Mouse (Mus musculus): ENCODE data around the gene E2f1.

The E2f1 gene

GRCm38 (mm10) chr2:154581421-154581820 is 11.7 kb upstream of the E2f1 start:
- DNase-seq = no peak

DNA sequence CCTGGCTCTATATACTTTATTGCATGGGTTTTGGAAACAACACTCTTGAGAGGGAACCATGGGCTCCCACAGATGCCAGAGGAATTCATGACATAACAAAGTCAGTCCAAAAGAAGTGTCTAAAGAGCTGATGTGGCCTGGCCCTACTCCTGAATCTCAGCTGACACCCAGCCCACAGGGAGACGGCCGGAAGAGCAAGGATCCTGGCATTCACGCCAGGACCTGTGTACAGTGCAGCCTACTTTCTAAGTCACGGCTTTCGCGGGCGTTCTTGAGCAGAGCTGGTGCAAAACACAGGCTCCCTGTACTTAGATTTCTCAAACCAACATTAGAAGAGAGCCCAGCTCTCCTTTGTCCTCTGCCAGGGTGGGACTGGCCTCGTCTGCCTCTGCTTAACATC is 10.9 kb upstream of the E2f1 start:
- DNase-seq = peak; percentile 74

GRCm38 (mm10) chr2:154577744-154578067 is 8.0 kb upstream of the E2f1 start:
- no peak for DNase-seq

DNA sequence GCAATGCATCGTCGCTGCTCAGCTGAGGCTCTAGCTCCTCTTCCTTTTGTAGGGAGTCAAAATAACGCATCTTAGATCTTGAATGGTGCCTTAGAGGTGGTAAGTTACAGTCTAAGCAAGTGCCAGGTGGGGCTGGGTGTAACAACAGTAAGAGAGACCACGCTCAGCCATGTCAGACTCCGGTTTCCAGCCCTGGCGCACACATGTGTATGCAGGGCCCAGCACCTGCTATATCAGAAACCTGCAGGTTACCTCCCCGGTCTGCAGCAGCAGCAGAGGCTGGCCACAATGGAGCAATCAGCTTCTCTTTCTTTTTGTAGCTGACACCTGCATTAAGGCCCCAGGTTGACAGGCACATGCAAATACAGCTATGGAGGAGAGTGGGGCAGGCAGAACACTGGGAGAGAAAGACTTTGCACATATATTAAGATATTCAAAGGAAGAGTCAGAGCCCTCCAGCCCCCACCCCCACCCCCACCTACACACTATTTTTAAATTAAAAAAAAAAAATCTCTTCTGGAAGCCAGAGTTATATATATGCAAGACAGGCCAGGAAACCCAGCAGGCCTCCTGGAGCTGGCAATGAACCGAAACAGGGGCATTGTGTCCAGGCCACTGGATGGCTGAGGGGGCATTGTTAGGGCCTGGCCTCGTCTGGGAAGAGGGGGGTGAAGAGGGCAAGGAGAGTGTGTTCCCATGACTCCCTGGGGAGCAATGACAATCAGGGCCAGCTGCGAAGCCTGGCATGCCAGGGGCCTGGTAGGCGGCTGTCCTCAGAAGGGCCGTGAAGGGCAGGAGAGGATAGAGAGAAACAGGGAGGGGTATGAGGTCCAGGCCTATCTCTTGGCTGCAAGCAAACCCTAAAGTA is 7.4 kb upstream of the E2f1 start:
- no peak for DNase-seq

DNA sequence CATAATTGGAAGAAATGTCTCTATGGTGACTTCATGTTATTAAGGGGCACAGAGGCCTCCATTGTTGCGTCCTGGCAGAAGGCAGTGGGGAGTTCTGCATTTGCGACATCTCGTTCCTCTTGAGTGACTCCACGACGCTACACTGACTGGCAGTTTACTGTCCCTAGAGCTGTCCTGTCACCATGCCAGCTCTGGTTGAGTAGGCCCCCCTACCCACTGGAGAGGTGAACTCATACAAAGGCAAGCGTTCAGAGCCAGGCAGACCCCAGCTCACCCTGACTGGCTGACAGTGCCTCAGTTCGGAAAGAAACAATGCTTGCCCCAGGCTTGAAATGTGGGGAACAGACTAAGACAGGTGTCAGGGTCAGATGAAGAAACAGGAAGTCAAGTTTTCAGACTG is 4.6 kb upstream of the E2f1 start:
- no peak for DNase-seq

- DNase-seq = no peak
These were observed 3.3 kb upstream of the E2f1 start for GRCm38 (mm10) chr2:154572996-154573395.

DNA sequence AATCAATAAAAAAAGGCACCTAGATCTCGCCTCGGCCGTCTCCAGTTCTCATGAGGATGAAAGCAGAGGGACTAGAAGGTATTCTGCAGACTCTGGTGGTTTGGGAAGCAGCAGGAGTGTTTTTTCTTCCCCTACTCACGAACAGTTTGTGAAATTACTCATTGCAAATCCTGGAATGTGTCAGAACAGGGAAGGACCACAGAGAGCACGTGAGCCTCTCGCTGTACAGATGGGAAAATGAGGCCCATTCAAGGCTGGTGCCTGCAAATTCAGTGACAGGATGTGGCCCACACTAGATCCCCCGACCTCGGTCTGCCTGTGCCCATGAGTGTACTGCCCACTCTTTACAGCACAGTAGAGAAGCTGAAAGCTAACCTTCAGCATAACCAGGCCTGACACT is 2.3 kb upstream of the E2f1 start:
- DNase-seq = no peak

- no peak for DNase-seq
These were observed 1.6 kb upstream of the E2f1 start for GRCm38 (mm10) chr2:154571266-154571665.

DNA sequence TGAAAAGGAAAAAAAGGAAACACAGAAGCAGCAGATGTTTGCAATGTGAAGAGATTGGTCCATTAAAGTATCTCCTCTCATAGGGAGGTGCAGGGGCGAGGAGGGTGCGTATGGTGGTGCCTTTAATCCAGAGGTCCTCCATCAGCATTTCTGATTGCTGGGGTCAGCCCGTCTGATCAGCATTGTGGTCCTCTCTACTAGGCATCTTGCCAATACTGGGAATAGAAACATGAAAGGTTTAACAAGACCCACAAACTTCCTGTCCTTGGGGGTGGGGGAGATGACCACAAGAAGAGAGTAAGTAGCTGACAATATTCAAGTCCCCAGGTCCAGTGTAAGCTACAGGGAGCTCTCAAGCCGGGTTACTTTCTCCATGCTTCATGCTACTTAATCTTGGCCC is 974 bp upstream of the E2f1 start:
- no peak for DNase-seq

- DNase-seq = peak; percentile 63
These were observed 482 bp downstream of the E2f1 start for GRCm38 (mm10) chr2:154569071-154569748.

- DNase-seq = peak; percentile 43
These were observed 1.2 kb downstream of the E2f1 start for GRCm38 (mm10) chr2:154568329-154569070.

GRCm38 (mm10) chr2:154567766-154568165 is 1.9 kb downstream of the E2f1 start:
- peak; percentile 61 for DNase-seq

GRCm38 (mm10) chr2:154566641-154567040 is 3.1 kb downstream of the E2f1 start:
- DNase-seq = no peak

- no peak for DNase-seq
These were observed 4.1 kb downstream of the E2f1 start for GRCm38 (mm10) chr2:154565562-154565961.

DNA sequence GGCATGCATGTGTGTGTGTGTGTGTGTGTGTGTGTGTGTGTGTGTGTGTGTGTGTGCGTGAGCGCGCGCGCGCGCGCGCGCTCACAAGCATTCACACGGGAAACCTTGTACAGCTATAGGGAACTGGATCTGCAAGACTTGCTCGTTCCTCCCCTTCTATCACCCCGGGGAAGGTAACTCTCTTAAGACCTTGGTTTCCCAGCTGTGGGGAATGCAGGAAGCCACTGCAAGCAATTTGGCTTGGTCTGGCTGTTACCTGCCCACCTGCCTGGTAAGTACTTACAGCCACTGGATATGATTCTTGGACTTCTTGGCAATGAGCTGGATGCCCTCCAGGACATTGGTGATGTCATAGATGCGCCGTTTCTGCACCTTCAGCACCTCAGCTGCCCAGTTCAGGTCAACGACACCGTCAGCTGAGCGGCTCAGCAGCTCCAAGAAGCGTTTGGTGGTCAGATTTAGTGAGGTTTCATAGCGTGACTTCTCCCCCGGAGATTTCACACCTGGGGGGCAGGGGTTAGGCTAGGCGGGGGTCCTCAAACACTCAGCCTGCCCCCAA is 6.0 kb downstream of the E2f1 start:
- DNase-seq = no peak

DNA sequence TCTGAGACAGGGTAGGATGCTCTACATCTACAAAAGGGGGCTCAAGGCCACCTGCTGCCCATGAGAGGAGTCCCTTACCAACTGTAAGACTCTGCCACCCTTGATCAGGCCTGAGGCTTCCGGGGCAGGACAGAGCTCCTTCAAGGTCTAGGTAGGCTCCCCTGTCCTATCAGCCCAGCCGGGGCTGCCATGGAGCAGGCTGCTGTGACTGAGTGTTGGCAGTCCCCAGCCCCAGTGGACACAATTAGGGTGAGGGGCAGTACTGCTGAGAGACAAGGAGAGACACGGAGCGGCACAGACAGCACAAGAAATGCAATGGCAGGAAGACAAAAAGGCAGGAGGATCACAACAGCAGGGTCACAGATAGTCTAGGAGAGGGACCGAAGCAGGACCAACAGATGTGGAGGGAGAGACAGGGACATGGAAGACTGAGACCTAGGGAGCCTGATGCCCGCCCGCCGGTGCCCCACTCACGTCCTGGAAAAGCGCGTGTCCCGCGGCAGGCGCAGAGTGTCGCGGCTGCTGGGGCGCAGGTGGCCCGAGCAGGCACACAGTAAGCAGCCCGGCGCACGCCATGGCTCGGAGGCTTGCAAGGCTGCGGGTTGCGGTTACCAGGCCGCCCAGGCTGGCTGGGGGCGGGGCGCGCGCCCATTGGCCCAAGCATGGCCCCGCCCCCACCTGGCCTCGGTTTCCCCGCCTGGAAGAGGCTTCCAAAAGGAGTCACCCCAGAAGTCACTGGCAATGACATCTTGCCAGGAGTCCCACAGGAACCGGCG is 11.2 kb downstream of the E2f1 start, which contains the start of gene Necab3:
TSS of gene Necab3 (minus strand) at position 627 of the 776 bp plus-strand sequence.
- no peak for DNase-seq

GRCm38 (mm10) chr2:154557184-154557832 is 12.4 kb downstream of the E2f1 start:
- no peak for DNase-seq

DNA sequence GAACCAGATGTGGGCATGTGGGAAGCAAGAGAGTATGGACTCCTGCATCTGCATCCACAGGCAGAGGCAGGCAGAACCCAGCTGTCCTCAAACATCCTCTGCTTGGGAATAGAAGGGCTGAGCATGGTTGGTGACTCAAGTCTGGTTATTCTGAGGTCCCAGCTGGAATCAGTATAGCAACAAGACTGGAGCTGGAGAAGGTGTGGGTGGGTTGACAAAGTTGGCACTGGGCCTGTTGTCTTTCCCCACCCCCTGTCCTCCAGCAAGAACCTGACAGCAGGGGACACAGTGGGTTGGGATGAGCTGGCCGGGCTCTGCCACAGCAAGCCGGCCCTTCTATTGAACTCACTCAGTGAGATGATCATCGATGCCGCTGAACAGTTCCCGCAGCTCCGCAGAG is 14.5 kb downstream of the E2f1 start:
- DNase-seq = no peak

DNA sequence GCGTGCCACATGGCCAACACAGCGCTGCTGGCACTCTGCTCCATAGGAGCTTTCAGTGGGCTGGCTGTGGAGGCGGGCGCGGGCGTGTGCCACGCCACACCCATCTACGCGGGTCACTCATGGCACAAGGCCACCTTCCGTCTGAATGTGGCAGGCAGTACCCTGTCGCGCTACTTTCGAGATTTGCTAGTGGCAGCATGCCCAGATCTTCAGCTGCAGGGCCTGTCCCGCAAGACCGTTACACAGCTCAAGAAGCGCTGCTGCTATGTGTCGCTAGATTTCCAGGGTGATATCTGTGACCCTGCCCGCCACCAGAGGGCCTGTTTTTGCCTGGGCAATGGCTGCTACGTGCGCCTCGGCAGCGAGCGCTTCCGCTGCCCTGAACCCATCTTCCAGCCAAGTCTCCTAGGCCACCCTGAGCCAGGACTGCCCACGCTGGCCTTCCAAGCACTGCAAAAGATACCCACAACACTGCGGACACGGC is 17.2 kb downstream of the E2f1 start:
- DNase-seq = peak; percentile 85

DNA sequence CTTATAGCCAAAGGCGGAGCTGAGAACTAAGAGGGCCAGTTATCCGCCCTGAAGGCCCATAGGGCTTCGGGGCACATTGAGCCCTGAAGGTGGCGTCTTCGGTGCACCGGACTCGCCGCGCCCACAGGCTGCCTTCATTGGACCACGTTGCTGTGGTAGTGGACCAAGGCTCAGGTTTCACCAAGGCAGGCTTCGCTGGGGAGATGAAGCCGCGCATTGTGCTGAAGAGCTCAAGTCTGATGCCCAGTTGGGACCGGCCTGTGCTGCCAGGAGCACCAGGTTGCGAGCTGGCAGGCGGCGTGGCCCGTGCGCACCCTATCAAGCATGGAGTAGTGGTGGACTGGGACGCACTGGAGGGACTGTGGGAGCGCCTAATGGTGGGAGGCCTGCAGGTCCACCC is 17.8 kb downstream of the E2f1 start:
- DNase-seq = no peak

DNA sequence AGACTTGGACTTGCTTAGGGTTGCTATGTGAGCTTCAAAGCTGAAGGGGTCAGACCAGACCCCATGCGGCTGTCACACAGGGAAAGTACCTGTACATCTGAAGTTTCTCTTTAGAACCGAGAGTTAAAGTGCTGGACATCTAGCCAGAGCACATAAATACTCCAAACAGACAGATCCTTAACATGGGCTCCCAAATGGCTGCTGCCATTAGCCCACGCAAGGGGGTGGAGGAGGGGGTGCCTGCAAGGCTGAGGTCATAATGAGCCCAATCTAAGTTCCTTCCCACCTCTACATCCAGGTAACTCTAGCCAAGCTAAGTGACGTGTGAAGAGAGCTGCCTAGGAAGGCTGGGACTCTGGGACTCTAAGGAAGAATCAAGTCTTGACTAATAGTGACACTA is 18.2 kb downstream of the E2f1 start, which contains the start of gene Actl10:
TSS of gene Actl10 (plus strand) at position 301 of the 400 bp plus-strand sequence.
- no peak for DNase-seq

- no peak for DNase-seq
These were observed 18.8 kb downstream of the E2f1 start for GRCm38 (mm10) chr2:154550937-154551336.
